Mouse (Mus musculus) right cerebral cortex, adult 2 months (tissue): ENCODE results near the gene Tubb2a.

Experiments used
- DNase-seq, 2 experiments: peaks; one replicate each; pipeline ENCODE4 v3.0.0; 2021 to 2022; ENCODE audit warnings: low spot score in 2 of 2

Gene Tubb2a

DNA sequence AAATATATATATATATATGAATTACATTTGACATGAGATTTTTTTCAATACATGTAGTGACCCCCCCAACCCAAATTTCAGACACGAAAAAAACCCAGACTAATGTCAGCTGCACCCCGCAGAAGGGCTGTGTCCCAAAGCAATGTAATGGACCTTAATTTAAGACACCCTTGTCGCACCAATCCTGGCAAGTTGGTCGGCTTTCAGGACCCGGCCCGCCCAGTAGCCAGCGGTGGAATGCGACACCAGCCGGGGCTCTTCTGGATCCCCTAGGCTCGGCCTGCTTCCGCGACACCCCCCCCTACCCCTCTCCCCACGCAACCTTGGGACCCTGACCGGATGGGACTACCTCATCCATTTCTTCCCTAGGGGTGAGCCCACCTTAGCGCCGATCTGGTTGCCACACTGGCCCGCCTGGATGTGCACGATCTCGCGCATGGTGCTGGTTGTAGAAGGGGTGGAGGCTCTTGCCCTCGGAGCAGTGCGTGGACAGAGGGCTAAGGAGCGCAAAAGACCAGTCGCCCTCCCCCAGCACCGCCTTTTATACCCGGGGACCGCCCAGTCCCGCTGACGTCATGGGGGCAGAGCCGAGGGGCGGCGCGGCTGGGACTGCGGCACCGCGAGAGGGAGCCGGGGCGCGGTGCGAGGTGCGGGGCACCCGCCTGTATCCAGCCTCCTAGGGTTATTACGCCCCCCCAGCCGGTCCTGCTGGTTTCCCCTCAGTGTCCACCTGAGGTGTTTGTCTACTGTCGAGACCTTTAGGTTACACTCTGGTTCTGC, at the start of gene Tubb2a:
TSS of gene Tubb2a (minus strand) at position 516 of the 780 bp plus-strand sequence.
- peak; percentile 89 to 93 for DNase-seq

DNA sequence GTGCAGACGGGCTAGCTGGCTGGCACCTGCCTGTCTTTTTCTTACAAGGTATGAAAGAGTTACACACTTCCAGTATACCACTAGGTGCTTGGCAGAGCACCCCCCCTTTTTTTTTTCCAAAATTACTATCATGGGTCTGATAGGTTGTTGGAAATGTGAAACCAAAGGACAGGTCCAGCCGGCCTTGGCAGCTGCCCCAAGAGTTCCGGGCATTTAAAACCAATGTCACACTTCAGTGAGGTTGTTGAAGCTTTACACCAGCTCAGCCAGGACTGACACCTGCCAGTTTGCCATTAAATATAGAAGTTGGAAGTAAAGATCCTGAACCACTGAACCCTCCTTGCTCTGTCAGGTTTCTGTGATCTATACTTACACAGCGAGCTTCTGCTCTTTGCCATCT, 47.9 kb upstream of the Tubb2a start:
- DNase-seq = no peak

DNA sequence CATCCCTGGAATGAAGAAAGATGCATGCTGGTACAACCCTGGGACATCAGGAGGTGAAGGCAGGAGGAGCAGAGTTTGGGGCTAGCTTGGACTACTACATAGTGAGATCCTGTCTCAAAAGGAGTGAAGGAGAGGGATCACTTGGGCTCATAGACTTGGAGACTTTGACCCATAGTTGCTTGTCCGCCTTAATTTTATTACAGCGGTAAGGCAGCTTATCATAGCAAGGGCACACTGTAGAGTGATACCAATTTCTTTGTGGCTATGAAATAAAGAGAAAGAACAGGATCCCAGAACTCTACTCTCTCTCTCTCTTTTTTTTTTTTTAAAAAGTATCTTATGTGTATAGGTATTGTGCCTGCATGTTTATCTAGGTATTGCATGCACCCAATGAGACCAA, 42.7 kb upstream of the Tubb2a start:
- DNase-seq = no peak

DNA sequence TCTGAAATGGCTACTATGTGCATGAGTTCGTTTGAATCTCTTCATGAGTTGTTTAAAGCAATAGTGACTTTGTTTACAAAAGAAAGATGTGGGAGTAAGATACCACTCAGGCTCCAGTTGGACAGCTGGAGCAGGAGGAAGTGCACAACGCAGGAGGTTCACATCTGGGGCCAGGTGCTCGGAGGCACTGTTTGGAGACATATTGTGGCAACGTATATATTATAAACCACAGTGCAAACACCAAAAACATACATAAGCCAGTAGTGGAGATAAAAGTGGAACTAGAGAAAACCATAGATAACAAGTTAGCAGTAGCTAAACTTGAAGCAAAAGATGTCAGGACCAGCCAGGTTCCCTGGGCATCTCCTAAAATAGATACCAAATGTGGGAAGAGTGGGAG, 41.6 kb upstream of the Tubb2a start:
- no peak for DNase-seq

DNA sequence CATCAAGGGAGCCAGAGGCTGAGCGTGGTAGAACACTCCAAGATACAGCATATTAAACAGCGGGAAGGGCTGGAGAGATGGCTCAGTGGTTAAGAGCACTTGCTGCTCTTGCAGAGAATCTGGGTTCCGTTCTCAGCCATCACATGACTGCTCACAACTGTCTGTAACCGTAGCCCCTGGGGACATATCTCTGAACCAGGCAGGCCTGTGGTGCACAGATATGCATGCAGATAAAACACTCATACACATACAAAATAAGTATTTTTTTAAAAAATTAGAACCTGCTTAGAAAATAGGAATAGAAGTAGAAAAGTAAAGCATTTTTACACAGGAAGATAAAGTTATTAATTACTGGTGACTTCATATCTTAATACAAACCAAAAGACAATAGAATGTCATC, 41.0 kb upstream of the Tubb2a start:
- DNase-seq = no peak

DNA sequence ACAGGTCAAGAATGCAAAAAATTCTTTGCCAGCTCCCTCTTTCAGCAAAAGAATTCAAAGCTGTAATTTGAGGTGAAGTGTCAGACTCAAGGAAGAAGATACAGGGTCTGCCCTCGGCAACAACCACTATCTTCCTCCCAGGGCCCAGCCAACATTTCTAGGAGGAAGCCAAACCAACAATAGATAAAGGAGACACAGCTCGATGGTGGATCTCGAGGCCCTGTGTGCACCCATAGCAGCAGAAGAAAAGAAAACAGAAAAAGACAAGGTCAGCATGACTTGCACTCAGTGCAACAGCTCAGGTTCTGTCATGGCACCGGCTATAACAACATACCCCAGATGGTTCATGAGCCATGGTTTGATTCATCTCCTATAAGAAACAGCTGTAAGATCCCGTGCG, 38.7 kb upstream of the Tubb2a start:
- DNase-seq = no peak

DNA sequence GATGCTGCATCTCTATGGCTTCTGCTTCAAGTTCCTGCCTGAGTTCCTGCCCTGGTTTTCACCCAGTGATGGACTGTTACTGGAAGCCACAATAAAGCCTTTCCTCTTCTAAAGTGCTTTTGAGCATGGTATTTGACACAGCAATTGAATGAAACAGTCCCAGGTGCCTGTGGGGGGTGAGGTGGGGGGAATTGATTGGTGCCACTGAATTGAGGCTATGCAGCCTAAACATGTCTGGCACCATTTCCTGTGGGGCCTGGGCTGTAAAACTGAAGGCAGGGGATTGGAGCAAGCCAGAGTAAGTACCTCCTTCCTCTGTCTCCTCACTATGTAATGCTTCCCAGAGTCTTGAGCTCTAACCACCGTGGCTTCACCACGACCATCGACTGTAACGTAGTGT, 36.8 kb upstream of the Tubb2a start:
- DNase-seq = no peak

DNA sequence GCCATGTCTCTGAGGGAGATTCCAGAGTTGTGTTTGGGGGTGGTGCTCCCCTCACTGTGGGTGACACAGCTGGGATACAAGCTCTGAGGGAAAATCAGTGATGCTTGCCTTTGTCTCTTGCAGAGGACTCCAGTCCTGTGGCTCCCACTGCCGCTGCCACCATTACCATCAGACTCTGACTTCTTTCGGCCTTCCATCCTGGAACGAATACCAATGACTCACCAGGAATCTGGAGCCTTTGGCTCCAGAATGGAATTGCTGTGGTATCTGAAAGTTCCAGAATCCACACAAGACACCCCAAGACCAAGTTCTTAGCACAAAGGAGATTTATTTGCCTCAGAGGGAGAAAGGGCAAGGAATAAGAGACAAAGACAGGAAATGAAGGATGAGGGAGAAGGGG, 35.3 kb upstream of the Tubb2a start:
- no peak for DNase-seq

DNA sequence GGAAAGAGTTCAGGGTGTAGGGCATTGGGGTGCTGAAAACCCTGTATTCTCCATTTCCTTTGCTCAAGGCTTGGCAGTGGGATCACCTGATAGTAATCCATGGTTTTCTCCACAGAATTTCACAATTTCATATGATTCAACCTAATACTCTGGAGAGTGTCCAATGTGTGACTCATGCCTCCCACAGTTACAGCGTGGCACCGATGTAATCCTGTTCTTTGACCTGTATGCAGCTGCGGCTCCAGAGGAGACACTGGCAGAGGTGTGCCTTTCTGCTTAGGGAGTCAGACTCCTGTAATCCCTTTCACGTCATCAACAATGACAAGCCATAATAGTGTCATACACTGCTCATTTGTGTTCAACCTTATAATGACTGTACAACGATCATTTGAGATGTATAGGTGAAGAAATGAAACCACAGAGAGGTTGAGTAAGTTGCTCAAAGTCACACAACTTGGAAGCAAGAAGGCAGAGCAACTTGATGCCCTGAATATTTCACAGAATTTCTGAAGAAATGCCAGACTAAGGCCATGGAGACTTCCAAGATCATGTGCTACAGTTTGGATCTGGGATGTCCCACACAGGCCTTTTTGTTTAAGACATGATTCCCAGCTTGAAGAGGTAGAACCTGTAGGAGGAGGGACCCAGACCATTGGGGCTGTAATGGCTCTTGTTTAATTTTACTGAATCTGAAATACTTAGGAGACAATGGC, 34.7 kb upstream of the Tubb2a start:
- no peak for DNase-seq

DNA sequence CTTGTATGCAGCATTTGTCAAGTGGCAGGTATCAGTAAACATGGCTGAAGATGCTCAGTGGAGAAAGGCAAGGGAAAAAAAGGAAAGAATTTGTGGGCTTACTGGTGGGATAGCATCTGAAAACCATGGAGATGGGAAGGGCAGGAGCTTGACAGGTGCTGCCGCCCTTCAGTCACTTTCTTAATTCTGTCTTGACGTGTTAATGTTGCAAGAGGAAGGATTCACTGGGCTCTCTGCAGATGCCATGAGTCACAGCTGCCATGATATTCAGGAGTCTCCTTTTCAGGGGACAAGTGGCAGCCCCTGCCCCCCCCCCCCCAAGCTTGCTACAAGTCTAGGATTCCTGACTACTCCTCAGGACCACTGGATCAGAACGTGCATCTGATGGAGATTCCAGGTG, 34.1 kb upstream of the Tubb2a start:
- DNase-seq = no peak

DNA sequence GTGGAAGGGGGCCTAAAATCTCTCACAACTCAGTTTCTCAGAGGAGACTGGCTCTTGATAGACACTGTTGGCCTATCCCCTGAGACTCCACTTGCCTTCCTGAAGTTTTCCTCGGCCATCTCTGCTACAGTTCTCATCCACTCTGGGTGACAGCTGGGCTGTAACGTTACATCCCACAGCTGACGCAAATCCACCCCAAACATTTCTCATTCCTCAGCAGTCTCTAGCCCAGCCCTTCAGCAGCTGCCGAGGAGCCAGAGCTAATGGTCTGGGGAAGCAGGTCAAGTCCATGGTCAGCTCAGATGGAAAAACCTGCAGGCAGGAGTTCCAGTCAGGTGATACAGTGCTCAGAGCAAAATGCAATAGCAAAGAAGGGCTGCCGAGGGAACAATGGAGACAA, 33.2 kb upstream of the Tubb2a start:
- DNase-seq = no peak

DNA sequence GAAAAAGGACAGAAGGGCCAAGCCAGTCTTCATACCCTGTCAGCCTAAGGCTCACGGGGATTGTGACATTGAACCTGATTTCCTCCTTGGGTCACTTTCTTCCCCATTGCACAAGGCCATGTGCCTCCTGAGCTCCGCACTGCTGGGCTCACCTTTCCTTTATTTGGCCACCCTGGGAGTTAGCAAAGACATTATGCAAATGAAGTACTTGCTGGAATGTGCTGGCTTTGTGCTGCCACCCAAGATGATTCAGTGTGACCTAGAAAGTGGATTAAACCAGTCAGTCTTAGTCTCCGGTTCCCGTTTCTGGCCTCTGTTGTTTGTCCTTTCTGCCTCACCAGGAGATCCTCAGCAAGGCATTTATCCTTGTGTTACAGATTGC, 31.9 kb upstream of the Tubb2a start:
- no peak for DNase-seq

DNA sequence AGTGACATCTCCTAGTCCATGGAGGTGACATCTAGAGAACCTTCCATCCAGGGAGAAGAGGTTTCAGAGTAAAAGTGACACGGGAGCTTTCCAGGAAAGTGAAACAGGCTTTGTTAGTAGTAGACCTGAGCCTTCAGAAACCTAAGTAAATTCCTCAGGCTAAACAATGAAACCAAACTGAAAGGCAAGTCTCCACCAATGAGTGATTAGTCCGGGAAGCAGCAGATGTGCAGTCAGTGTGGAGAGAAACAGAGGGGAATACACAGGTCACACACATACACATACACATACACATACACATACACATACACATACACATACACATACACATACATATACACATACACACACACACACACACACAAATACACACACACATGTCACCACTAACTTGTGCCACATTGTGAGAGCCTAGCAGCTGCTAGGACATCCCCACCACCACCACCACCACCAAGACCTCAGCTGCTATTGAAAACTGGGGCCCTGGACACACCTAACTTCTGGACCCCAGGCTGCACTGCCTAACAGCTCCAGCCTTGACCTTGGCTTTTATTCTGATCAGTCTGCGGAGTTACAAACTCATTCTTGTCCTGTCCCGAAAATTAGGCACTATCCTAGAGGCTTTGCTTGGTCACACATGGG, 31.3 kb upstream of the Tubb2a start:
- DNase-seq = no peak

DNA sequence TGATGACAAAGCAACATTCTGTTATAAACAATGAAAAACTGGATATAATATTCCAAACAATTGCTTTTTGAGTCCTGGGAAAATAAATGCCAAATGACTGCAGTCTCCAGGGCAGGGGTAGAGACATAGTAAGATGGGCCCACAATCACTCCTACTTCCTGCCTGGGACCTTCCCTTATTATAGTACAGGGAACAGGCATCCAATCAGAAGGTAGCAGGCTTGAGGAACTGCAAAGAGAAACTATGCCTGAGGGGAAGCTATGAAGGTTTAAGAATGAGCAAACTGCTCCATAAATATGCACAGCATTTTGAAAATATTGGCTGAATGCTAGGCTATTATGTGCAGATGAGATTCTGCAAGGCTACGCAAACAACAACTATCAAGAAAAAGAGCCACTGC, 29.2 kb upstream of the Tubb2a start:
- no peak for DNase-seq

DNA sequence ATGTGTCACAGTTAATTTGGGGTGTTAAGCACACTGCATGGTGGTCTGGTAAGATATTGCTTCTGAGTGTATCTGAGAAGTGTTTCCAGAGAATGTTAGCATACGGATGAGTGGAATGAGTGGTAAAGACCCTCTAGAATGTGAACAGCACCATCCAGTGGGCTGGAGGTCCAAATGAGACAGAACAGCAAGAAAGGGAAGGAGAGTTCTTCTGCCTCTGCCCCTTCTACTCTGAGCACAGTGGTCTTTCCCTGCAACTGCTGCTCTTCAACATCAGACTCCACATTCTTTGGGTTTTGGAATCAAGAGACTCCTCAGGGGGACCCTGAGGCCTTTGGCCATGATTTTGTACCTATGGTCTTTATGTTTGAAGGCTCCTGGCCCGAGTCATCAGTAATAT, 28.4 kb upstream of the Tubb2a start:
- DNase-seq = no peak

DNA sequence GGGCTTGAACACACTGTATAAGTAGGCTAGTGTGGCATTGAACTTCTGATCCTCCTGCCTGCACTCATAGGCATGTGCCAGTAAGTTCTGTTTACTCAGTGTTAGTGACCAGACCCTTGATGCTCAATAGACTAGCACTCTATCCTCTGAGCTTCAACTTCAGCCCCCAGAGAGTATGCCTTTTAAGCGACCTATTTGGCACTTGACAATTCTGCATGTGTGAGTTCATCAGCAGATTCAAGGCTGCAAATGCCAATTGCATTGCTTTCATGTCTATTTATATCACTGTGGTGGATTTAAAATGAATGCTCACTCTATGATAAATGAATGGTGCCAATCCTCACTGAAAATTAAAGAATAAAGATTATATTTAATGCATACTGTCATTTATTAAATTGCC, 27.6 kb upstream of the Tubb2a start:
- DNase-seq = no peak

DNA sequence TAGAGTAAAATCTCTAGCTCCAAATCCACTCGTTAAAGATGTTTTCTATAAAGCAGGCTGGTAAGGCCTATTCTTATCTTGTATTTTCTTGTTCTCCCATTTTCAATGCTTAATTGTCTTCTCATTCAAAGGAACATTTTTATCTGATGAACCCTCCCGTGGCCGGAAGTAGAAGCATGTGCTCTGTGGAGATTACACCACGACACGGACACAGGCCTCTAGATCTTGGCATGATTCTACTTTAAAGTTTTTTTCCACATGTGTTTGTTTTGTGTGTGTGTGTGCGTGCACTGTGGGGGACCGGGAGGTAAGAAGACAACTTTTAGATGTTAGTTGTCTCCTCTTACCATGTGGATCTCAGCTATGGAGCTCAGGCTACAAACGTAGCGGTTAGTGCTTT, 24.1 kb upstream of the Tubb2a start:
- DNase-seq = no peak

DNA sequence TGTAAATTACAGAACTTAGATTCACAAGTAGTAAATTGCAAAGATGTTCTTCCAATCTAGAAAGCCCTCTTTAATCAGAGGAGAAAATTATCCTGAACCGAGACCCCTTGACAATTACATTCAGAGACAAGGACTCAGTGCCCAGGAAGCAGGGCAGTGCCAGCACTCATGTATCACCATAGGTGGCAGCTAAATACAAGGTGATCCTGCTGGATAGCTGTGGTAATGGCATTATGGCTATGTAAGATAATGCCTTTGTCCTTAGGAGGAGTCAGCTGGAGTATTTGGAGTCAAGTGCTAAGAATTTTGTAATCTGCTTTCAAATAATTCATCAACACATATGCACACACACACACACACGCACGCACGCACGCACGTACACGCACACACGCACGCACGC, 23.4 kb upstream of the Tubb2a start:
- DNase-seq = no peak

DNA sequence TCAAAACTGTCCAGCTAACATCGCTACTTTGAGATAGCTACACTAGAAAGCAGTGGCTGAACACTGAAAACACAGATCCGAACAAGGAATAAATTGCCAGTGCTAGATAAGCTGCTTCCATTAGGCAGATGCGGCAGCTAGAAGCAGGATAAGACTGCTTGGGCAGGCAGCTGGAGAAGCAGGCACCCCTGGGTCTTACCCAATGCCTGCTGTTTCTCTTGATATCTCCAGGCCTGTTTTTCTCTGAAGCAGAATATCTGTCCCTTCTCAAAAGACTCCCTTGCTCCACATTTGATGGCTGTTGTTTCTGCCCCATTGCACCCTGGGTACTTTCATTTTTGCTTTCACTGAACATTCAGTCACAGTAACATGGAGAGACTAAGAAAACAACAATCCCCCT, 22.9 kb upstream of the Tubb2a start:
- no peak for DNase-seq

DNA sequence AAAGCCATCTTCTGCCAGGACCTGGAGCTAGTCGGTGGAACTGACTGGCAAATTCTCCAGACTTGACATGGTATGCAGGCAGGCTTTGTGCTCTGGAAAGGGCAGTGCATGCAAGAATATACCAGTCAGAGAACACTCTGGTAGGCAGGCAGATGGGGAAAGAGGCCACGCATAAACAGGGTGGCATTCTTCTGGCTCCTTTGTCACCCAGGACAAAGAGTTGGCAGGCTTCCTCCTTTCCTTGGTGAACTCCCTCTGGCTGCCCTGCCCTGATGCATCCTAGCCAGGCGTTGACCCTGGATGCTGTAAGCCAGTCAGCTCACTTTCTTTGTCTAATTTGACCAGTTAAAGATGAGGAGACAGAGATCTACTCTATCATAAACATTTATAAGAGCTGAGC, 19.3 kb upstream of the Tubb2a start:
- DNase-seq = peak in 1 of 2 experiments; percentile 6

DNA sequence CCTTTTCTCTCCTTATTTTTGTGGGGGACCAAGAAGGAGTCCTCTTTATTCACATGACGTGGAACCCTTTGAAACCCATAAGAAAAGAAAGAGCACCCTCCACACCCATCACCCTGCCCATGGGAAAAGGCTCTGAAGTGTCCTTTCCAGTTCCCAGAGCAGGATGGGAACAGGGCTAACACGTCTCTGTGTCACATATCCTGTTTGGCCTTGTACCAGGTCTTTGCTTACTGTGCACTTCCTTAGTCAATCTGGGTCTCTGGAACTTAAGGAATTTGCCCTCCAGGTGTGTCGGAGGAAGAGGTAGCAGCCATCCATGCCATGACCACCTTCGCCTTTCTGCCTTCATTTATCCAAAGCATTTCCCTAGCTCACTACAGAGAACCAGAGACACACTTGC, 18.6 kb upstream of the Tubb2a start:
- DNase-seq = peak in 1 of 2 experiments; percentile 10

DNA sequence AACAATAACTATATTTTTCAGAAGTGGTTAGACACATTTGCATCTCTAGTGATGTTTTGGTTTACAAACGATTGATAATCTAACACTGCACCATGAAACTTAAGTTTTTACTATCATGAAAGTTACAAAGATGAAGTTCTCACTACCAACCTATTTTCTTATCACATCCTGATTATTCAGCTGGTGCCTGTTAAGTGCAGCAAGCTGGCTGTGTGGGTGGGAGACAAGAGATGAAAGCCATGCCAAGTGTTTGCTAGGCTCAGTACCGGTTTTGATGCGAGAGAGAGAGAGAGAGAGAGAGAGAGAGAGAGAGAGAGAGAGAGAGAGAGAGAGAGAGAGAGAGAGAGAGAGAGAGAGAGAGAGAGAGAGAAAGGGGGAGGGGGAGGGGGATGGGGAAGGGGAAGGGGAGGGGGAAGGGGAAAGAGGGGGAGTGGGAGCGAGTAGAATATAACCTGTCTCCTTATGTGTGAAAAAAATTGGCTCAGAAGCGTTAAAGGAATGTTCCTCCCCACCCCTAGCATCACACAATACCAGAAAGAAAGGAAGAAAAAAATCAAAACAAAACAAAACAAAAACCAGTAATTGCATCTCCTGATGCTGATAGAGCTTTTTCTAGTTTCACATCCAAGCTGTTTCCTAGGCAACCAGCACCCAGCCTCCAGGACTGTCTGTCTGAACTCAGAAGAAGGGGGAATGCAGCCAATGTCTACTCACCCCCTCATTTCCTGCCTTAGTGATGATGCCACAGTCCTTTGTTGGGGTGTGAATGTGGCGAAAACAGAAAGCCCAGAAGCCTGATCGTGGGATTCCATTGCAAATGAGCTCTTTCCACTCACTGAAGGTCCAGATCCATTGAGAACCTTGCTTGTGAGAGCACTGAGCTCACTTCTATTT, 18.0 kb upstream of the Tubb2a start:
- DNase-seq = peak; percentile 83 to 88
